Mouse (Mus musculus): ENCODE results near the gene Slc6a11. TPM values are rescaled to one million over a fixed set of nuclear protein-coding genes. Genes with fewer than 3 reads are reported as not detected.

Gene Slc6a11
- 158 and 216 TPM in 2 replicates for polyA plus RNA-seq (2012; rRNA removed)

GRCm38 (mm10) chr6:114131122-114131872 is at the start of gene Slc6a11:
Gene Slc6a11 (plus strand): TSS chr6:114131241.
- no peaks in the 10 kb centered on the region for H3K27me3 ChIP-seq (ENCODE audit: control insufficient read depth, insufficient read depth, low read length)
- no peak within 1 kb of the TSS for H3K27ac ChIP-seq (ENCODE audit: insufficient read depth, low read length)
- H3K4me3 ChIP-seq (replicated peaks; ENCODE audit: insufficient read depth, low read depth, low read length) = peak within 1 kb of the TSS; percentile 39
- WGBS = 3% methylated on average over 72 of the region's 76 CpGs
- no peaks in the 10 kb centered on the region for H3K4me1 ChIP-seq (ENCODE audit: control insufficient read depth, insufficient read depth, low read length)
- peak; percentile 38 to 46 for DNase-seq
- TF ChIP-seq POLR2A (IDR thresholded peaks at IDR 0.05; ENCODE audit: borderline replicate concordance, insufficient read depth, low read length) (no peak), CTCF (IDR thresholded peaks at IDR 0.05; ENCODE audit: borderline replicate concordance, insufficient read depth, low read depth, low read length) (no peak)

- no peaks in the 10 kb centered on the region for H3K4me1 ChIP-seq (ENCODE audit: control insufficient read depth, insufficient read depth, low read length)
- TF ChIP-seq CTCF (IDR thresholded peaks at IDR 0.05; ENCODE audit: borderline replicate concordance, insufficient read depth, low read depth, low read length) = no peak
- no peak for TF ChIP-seq POLR2A (IDR thresholded peaks at IDR 0.05; ENCODE audit: borderline replicate concordance, insufficient read depth, low read length)
Observed at GRCm38 (mm10) chr6:114087106-114087505, 43.9 kb upstream of the Slc6a11 start.

GRCm38 (mm10) chr6:114089626-114090025 is 41.4 kb upstream of the Slc6a11 start:
- Histone ChIP-seq H3K27me3 (ENCODE audit: control insufficient read depth, insufficient read depth, low read length) (no peaks in the 10 kb centered on the region), H3K4me3 (replicated peaks; ENCODE audit: insufficient read depth, low read depth, low read length) (no peak overlapping the region), H3K27ac (ENCODE audit: insufficient read depth, low read length) (no peak overlapping the region), H3K4me1 (ENCODE audit: control insufficient read depth, insufficient read depth, low read length) (peaks cover 4% of the 10 kb centered on the region; the same call in 1 of the 2 replicates)
- WGBS = 9% methylated on average over 5 of the region's 5 CpGs
- TF ChIP-seq POLR2A (IDR thresholded peaks at IDR 0.05; ENCODE audit: borderline replicate concordance, insufficient read depth, low read length) = no peak
- peak; percentile 88 for TF ChIP-seq CTCF (IDR thresholded peaks at IDR 0.05; ENCODE audit: borderline replicate concordance, insufficient read depth, low read depth, low read length)
- peak; percentile 49 to 71 for DNase-seq

More at GRCm38 (mm10) chr6:114087106-114087505, 43.9 kb upstream of the Slc6a11 start:
- no peak for DNase-seq
- 27% methylated on average over 7 of the region's 7 CpGs for WGBS
- Histone ChIP-seq H3K27me3 (ENCODE audit: control insufficient read depth, insufficient read depth, low read length) (no peaks in the 10 kb centered on the region), H3K27ac (ENCODE audit: insufficient read depth, low read length) (no peak overlapping the region), H3K4me3 (replicated peaks; ENCODE audit: insufficient read depth, low read depth, low read length) (no peak overlapping the region)

- 33% methylated on average over 9 of the region's 9 CpGs for WGBS
- Histone ChIP-seq H3K4me3 (replicated peaks; ENCODE audit: insufficient read depth, low read depth, low read length) (no peak overlapping the region), H3K27ac (ENCODE audit: insufficient read depth, low read length) (no peak overlapping the region), H3K27me3 (ENCODE audit: control insufficient read depth, insufficient read depth, low read length) (no peaks in the 10 kb centered on the region), H3K4me1 (ENCODE audit: control insufficient read depth, insufficient read depth, low read length) (peaks cover 4% of the 10 kb centered on the region; the same call in 1 of the 2 replicates)
- DNase-seq = no peak
- TF ChIP-seq CTCF (IDR thresholded peaks at IDR 0.05; ENCODE audit: borderline replicate concordance, insufficient read depth, low read depth, low read length) (no peak), POLR2A (IDR thresholded peaks at IDR 0.05; ENCODE audit: borderline replicate concordance, insufficient read depth, low read length) (no peak)
Observed at GRCm38 (mm10) chr6:114092216-114092615, 38.8 kb upstream of the Slc6a11 start.

GRCm38 (mm10) chr6:114094251-114094650 is 36.8 kb upstream of the Slc6a11 start:
- Histone ChIP-seq H3K4me1 (ENCODE audit: control insufficient read depth, insufficient read depth, low read length) (peaks cover 4% of the 10 kb centered on the region; the same call in 1 of the 2 replicates), H3K4me3 (replicated peaks; ENCODE audit: insufficient read depth, low read depth, low read length) (no peak overlapping the region), H3K27me3 (ENCODE audit: control insufficient read depth, insufficient read depth, low read length) (no peaks in the 10 kb centered on the region), H3K27ac (ENCODE audit: insufficient read depth, low read length) (no peak overlapping the region)
- WGBS = 15% methylated on average over 16 of the region's 16 CpGs
- peak; percentile 36 to 54 for DNase-seq
- TF ChIP-seq CTCF (IDR thresholded peaks at IDR 0.05; ENCODE audit: borderline replicate concordance, insufficient read depth, low read depth, low read length) = no peak
- TF ChIP-seq POLR2A (IDR thresholded peaks at IDR 0.05; ENCODE audit: borderline replicate concordance, insufficient read depth, low read length) = no peak

GRCm38 (mm10) chr6:114096574-114096973 is 34.5 kb upstream of the Slc6a11 start:
- Histone ChIP-seq H3K27me3 (ENCODE audit: control insufficient read depth, insufficient read depth, low read length) (no peaks in the 10 kb centered on the region), H3K4me3 (replicated peaks; ENCODE audit: insufficient read depth, low read depth, low read length) (no peak overlapping the region), H3K4me1 (ENCODE audit: control insufficient read depth, insufficient read depth, low read length) (peaks cover 4% of the 10 kb centered on the region; the same call in 1 of the 2 replicates), H3K27ac (ENCODE audit: insufficient read depth, low read length) (no peak overlapping the region)
- TF ChIP-seq CTCF (IDR thresholded peaks at IDR 0.05; ENCODE audit: borderline replicate concordance, insufficient read depth, low read depth, low read length) = no peak
- TF ChIP-seq POLR2A (IDR thresholded peaks at IDR 0.05; ENCODE audit: borderline replicate concordance, insufficient read depth, low read length) = no peak
- 89% methylated on average over 6 of the region's 6 CpGs for WGBS
- no peak for DNase-seq

- TF ChIP-seq POLR2A (IDR thresholded peaks at IDR 0.05; ENCODE audit: borderline replicate concordance, insufficient read depth, low read length) (no peak), CTCF (IDR thresholded peaks at IDR 0.05; ENCODE audit: borderline replicate concordance, insufficient read depth, low read depth, low read length) (no peak)
- Histone ChIP-seq H3K27ac (ENCODE audit: insufficient read depth, low read length) (no peak overlapping the region), H3K4me3 (replicated peaks; ENCODE audit: insufficient read depth, low read depth, low read length) (no peak overlapping the region), H3K27me3 (ENCODE audit: control insufficient read depth, insufficient read depth, low read length) (no peaks in the 10 kb centered on the region), H3K4me1 (ENCODE audit: control insufficient read depth, insufficient read depth, low read length) (no peaks in the 10 kb centered on the region)
- 51% methylated on average over 8 of the region's 8 CpGs for WGBS
- DNase-seq = no peak
Observed at GRCm38 (mm10) chr6:114101923-114102322, 29.1 kb upstream of the Slc6a11 start.

- 52% methylated on average over 5 of the region's 5 CpGs for WGBS
- H3K4me1 ChIP-seq (ENCODE audit: control insufficient read depth, insufficient read depth, low read length) = no peaks in the 10 kb centered on the region
- H3K27ac ChIP-seq (ENCODE audit: insufficient read depth, low read length) = no peak overlapping the region
Observed at GRCm38 (mm10) chr6:114119507-114119906, 11.5 kb upstream of the Slc6a11 start.

More at GRCm38 (mm10) chr6:114119507-114119906, 11.5 kb upstream of the Slc6a11 start:
- TF ChIP-seq POLR2A (IDR thresholded peaks at IDR 0.05; ENCODE audit: borderline replicate concordance, insufficient read depth, low read length) (no peak), CTCF (IDR thresholded peaks at IDR 0.05; ENCODE audit: borderline replicate concordance, insufficient read depth, low read depth, low read length) (no peak)
- Histone ChIP-seq H3K4me3 (replicated peaks; ENCODE audit: insufficient read depth, low read depth, low read length) (no peak overlapping the region), H3K27me3 (ENCODE audit: control insufficient read depth, insufficient read depth, low read length) (no peaks in the 10 kb centered on the region)
- DNase-seq = no peak

Measured in cerebellum, adult 2 months (tissue).